Mouse (Mus musculus) embryo, embryonic 9.5 days (tissue): Measurements from ENCODE around the gene Chaf1b.

Source experiments
- DNase-seq: peaks from one replicate; pipeline ENCODE4 v3.0.0-alpha.2; 2017; ENCODE audit errors: extremely low spot score

The Chaf1b gene

DNA sequence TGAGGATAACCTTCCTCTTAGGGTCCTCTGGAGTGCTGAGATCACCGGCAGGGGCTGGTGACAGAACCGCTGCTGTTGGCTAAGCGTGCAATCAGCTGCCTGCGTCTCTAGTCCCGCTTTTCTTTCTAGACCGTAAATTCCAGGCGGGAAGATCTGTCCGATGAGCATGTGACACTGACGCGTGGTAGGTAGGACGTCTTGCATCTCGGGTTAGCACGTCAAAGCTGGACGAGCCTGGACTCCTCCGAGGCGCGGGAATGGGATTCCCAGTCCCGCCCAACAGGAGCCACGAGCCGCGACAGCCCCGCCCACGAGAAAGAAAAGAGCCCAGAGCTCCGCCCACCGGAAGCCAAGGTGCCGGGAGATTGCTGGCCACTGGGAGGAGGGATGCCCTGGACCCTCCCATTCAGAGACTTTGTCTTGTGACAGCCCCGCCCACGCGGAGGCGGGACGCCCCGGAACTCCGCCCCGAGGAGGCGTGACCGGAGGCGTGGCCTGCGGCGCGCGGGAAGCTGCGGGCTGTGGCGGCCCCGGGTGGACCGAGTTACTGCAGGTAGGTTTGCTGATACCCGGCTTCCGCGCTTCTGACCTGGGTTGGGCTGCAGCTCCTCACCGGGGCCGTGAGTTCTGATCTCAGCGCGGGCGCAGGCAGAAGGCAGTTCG lies at the start of gene Chaf1b:
Gene Chaf1b, plus strand, starts transcription at position 479 of the 663 bp plus-strand sequence.
- DNase-seq: peak; percentile 100

DNA sequence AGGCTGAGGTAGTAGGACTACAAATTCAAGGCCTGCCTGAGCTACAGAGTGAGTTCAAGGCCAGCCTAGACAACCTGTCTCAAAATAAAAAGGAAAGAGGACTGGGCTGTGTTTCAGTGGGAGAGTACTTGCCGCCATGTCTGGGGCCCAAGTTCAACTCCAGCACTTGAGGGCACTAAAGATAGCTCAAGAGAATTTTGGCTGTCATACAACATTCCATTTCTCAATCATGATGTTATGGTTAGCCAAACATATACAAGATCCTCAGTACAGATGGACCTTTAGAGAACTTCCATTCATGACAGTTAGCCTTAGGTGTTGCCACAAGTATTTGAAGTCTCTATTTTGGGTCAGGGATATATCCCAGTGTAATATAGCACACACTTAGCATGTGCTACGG lies 49.6 kb upstream of the Chaf1b start:
- DNase-seq: no peak

DNA sequence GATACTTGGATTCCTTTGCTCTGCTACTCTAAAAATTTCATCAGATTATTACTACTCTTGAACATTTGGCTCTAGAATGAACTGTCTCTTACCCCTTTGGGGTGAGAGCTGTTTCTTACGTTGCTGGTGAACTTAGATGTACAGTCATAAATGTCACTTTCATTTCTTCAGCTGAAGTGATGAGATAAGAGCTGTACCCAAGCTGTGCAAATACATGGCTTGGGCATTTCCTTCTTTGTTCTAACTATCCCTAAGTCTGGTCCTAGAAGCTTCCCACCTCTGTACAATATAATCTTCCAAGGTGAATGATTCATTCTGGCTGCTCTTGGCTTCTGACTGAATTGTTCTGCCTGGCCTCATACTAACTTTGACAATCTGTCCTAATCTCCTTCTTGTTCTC lies 44.7 kb upstream of the Chaf1b start:
- no peak for DNase-seq

DNA sequence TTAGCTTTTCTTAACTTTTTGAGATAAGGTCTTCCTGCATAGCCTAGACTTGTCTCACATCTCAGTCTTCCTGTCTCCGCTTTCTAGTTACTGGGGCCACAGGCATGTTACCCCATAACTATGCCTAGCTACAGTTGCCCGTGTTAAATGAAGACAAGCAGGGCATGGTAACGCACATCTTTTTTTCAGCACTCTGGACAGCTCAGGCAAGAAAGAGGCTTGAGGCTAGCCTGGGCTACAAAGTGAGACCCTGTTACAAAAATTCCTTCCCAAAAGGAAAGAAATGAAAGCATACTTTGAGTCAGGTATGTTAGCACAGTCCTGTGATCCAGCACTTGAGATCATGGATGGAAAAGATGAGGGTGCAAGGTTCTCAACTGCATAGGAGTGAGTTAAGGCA lies 33.2 kb upstream of the Chaf1b start:
- no peak for DNase-seq

DNA sequence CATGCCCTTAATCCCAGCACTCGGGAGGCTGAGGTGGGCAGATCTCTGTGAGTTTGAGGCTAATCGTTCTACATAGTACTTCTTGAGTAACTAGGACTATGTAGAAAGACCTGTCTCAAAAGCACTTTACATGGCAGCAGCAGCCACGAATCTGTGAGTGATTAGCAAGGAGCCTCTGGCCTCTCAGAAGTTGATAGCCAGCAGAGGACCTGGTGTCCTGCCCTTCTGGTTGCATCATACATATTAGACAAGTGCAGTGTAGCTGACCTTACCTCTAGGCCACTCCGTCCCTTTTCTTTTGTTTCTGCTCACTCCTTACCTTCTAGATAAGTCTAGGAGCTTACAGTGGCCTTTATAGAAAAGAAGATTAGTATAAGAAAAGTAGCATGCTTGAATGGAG lies 23.7 kb upstream of the Chaf1b start:
- no peak for DNase-seq

DNA sequence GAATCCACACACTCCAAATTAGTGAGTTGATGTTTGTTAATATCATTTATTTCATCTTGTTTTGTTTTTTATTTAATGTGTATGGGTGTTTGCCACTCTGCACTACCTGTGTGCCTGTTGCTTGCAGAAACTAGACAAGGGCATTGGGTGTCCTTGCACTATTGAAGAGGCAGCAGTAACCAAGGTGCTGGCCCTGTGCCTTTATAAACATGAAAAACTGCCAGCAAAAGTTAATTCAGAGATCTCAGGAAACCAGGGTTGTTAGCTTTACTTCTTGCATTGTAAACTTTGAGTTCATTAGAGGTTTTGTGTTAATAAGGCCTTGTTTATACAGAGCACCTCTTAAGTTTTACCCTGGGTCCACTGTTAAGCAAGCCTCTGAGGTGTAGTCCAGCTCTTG lies 23.0 kb upstream of the Chaf1b start:
- no peak for DNase-seq

DNA sequence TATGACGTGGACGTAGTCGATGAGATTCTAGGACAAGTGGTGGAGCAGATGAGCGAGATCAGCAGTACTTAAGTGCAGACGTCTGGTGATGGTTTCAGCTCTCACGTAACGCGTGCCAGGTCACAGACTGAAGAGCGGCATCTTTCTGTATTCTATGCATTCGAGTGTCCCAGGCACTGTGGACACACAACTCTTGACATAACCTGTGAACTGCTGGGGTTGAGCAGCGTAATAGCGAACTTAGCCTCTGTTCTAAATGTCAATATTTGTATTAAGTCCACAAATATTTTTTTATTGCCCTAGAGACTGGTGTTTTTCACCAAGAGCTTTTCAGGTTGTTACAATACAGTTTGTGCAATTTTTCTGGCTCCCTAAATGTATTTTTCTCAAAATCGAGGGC lies 8.9 kb upstream of the Chaf1b start:
- DNase-seq: no peak

DNA sequence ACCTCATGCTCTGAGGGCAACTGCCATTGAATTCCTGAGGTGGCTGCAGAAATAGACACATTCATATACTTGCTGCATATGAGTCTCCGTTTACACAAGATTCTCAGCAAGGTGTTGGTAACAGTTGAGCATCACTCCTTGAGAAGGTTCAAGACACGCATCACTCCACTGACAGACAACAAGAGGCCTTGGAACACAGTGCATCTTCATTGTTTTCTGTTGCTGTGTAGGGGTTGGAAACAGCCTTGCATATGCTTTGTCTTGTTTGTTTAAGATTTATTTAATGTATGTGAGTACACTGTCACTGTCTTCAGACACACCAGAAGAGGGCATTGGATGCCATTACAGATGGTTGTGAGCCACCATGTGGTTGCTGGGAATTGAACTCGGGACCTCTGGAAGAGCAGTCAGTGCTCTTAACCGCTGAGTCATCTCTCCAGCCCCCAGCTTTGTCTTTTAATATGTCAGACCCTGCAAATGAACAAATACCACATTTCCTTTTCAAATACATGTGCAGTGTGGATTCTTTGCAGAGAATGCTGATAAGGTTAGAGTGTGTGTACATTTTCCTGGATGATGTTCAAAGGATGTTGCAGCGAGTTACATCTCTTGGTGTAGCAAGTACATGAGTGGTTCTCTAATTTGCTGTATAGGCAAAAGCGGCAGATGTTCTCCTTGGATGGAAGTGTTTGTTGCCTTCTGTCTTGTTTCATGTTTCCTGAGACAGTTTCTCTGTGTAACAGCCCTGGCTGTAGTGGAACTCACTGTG lies 5.9 kb upstream of the Chaf1b start:
- DNase-seq: no peak

DNA sequence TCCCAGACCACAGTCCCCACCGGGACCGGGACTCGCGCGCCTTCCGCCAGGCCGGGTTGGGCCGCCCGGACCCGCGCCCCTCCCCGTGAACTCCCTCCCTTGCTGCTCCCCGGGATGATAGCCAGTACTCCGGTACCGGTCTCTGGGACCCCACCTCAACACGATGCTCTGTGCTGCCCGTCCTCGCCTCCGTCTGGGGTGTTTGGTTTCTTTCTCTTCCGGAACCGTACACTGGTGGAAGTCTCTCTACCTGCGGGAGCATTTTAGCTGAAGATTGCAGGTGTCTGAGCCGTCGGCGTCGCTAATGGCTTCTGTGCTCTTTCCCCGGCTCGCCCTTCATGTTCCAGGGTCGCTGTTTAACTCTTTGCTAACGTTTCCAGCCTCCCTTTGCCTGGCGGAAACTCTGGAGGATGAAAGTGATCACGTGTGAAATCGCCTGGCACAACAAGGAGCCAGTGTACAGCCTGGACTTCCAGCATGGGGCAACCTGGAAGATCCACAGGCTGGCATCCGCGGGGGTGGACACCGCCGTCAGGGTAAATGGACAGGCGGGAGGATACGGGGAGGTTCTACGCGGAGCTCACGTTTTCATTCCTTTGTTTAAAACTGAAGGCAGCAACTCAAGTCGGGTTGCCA lies 503 bp downstream of the Chaf1b start:
- DNase-seq: peak; percentile 62

DNA sequence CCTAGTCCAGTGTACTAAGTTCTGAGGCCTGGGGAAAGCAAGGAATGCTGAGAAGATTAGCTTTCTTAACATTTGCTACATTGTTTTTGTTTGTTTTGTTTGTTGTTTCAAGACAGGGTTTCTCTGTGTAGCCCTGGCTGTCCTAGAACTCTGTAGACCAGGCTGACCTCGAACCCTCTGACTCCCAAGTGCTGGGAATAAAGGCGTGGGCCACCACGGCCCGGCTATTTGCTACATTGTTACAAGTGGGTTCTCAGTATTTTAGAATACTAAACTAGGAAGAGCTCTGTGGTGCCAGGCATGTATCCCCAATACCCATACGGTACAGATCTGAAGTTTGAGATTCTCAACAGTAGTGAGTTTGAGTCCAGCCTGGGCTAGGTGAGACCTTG lies 1.0 kb downstream of the Chaf1b start:
- no peak for DNase-seq

DNA sequence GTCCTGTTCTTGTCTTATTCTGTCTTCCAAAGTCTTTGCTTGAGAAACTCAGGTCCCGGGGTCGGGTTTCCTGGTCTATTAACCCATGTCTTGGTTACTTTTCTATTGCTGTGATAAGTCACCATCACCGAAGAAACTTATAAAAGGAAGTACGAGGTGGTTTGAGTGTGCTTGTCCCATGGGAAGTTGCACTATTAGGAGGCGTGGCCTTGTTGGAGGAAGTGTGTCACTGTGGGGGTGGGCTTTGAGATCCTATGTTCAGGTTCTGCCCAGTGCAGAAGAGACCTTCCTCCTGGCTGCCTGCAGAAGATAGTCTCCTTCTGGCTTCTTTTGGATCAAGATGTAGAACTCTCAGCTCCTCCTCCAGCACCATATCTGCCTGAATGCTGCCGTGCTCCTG lies 4.8 kb downstream of the Chaf1b start:
- DNase-seq: no peak

DNA sequence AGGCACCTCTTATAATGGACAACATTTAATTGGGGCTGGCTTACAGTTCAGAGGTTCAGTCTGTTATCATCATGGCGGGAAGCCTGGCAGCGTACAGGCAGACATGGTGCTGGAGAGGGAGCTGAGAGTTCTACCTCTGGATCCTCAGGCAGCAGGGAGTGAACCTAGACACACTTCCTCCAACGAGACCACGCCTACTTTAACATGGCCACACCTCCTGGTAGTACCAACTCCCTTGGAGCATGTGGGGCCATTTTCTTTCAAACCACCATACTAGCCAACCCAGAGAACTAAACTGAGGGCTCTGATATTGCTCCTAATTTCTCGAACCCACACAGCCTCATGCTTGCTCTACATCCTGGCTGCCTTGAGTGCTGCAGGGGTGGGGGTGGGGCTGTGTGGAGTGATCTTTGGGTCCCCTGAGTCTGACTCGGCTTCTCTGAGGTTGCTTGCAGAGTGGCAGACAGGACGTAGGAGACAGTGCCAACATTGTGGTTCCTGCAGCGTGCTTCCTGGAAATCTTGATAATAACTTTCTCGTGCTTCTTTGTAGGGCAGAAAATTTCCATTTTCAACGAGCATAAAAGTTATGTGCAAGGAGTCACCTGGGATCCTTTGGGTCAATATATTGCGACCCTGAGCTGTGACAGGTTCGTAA lies 7.4 kb downstream of the Chaf1b start:
- DNase-seq: no peak

DNA sequence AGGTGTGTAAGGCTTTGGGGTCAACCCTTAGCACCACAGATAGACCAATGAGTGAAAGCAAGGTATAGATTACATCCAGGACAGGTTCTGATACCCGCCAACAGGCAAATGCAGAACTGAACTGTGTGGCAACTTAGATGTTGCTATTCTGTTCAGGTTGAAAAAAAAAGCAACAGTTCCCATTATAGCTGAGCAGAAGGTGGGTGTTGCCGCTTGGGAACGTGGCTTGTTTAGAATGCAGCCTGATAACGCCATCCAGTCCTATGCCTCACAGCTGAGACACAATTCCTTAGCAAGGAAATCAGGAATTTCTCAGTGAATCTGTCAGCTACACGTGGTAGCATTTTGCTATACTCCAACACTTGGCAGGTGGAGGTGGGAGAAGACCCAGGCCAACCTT lies 9.6 kb downstream of the Chaf1b start:
- no peak for DNase-seq

DNA sequence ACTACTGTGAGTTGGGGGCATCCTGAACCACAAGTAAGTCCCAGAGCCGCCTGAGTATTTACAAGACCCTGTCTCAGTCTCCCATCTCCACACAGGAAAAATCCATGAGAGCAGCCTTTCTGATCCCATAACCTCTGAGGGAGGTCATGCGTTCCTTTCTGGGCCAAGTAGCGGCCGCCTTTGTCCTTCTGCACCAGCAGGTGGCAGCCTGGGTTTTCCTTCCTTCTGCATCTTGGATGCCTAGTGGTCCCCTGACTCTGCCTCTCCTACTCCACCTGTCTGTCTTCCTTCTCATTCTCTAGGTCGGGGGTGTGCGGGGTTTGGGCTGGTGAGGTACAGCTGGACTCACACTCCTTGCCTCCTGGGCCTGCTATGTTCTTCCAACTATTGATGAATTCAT lies 19.3 kb downstream of the Chaf1b start:
- no peak for DNase-seq

DNA sequence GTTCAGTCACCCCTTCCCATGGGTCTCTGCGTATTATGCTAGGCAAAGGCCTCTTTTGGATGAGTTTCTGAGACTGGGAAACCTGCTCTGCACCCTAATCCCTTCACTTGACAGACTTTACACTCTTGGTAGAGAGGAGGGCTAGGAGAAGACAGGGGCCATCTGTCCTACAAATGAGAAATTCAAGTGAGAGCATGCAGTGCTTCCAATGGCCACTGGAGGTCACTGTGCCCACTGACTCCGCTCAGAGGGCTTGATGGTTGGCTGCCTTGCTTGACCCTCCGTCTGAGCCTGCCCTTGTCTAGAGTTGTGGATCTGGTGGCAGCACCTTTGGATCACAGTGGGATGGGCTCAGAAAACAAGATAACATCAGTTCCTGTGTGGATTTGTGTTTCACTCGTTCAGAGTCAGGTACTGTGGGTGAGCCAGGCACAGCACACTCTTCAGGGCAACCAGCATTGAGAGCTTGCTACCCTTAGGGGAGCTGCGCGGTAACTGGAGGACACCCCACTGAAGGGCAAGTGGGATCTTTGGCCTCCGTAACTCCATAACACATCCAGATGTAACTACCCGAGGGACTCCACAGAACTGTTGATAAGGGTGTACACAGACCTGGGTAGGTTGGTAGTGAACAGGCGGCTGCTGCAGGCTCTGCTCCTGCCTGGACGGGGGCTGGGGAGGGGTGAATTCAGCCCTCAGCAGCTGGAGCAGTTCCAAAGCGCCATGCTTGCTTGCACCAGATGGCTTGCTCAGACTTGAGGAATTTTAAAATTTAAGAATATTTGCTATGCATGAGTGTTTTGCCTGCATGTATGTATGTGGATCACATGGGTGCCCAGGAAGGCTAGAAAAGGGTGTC lies 22.7 kb downstream of the Chaf1b start:
- DNase-seq: peak; percentile 62

DNA sequence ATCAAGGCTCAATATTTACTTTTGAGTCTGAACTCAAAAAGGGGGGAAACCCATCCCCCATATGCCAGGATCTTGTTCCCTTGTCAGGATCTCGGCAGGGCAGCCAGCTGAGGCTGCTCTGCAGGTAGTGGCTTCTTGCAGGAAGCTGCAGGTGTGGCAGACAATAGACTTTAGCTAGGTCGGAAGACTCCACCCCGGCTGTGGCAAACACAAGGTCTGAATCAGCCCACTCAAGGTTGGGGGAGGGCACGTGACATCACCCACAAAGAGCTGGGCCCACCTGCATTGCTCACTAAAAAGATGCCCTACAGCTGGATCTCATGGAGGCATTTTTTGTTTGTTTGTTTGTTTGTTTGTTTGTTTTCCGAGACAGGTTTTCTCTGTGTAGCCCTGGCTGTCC lies 24.1 kb downstream of the Chaf1b start:
- no peak for DNase-seq

DNA sequence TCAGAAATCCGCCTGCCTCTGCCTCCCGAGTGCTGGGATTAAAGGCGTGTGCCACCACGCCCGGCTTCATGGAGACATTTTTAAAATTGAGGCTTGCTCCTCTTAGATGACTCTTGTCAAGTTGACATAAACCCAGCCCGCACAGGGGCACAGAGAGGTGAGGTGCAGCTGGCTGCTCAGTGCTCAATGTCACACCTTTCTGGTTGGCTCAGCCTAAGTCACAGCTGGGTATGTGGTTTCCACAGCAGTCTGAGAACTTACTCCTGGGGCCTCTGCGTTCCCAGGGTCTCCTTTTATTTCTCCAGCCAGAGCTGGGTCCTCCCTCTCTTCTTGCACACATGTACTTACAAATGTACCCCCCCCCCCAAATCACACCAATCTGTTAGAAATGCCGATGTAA lies 24.5 kb downstream of the Chaf1b start:
- DNase-seq: no peak

DNA sequence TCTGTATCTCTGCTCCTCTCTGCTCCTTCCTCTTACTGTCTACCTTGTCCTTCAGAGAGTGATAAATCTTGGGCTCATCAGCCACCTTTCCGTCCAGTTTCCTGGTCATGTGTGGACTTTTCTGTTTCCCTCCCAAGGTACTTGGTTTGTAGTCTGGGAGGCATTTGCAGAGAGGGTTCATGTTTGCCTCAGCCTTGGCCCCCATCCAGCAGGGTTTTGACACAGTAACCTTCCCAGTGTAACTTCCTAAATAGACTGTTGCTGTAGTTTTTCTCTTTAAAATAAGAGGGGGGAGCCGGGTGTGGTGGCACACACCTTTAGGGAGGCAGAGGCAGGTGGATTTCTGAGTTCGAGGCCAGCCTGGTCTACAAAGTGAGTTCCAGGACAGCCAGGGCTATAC lies 26.2 kb downstream of the Chaf1b start:
- no peak for DNase-seq

DNA sequence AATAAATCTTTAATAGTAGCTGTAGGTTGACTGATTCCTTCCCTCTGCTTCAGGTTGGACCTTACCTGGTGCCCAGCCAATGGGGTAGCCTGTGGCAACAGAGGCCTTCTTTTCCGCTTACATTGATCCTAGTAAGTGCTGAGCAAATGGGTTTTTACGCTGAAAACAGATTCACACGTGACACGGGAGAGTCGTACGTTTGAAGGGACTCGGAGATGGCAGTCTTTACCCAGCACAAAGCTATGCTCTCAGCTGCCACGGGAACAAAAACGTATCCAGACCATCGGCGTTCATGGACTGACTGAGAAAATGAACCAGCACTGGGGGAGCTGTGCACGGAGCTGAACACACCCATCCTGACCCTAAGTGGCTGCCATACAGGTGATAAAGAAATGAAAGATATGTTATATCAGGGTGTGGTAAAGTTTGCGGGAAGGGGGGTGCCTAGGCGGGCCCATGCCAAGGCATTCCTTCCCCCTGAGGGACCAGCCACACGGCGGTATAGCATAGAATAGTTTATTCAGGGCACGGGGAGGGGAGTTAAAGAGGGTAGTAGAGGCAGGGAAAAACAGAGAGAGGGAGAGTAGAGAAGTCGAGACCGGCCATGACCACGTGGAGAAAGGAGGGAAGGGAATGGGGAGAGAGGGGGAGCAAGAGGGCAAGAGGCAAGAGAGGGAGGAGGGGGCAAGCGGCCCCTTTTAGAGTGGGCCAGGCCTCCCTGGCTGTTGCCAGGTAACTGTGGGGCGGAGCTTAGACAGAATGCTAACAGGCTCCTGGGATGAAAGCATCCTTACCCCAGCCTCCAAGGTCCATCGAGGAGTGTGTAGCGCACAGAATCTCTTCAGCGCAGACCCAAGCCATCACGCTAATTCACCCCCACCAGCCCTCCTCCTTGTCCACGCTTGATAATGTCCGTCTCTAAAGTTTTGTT lies 27.3 kb downstream of the Chaf1b start:
- DNase-seq: no peak

DNA sequence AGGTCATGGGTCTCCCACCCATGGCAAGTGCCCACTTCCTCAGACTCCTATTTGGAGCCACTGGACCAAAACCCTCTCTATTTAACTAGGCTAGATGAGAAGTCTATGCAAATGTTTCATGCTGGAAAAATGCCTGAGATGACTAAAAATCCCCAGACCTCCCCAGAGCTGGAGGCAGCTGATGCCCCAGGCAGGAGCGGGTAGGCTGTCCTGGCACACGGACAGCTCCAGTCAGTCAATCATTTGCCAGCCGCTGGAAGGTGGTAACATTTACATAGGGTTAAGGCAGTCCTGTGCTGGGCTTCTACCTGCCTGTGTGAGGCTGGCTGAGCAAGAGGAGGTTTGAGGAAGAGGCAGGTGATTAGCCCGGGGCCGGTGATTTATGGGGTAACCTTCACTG lies 28.5 kb downstream of the Chaf1b start:
- DNase-seq: no peak

DNA sequence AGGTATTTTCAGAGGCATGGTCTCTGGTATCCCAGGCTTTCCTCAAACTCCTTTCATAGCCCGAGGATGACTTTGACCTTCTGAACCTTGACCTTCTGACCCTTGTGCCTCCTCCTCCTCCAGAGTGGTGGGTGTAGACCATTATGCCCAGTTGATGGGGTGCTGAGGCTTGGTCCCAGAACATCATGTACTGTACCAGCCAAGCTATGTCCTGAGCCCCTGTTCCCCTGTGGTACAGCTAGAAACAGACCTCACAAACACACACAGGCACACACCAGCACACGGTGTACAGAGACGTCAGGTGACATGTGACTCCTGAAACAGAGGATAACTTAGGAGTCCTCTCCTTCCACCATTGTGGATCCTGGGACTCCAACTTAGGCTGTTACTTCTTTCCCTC lies 29.1 kb downstream of the Chaf1b start:
- no peak for DNase-seq
